Mouse (Mus musculus): ENCODE measurements around the gene Srsf4.

- no peak for TF ChIP-seq CHD2 (IDR thresholded peaks at IDR 0.05; ENCODE audit: low read depth, low read length)
- no peak for TF ChIP-seq MAFK (IDR thresholded peaks at IDR 0.05; ENCODE audit: insufficient read depth, low read depth, low read length)
- 0 out of 2 replicates have a peak, but pooled peaks have one; percentile 44 for TF ChIP-seq HCFC1 (IDR thresholded peaks at IDR 0.05; ENCODE audit: borderline replicate concordance, insufficient read depth, low read length)
- peak; percentile 82 for TF ChIP-seq ZC3H11A (IDR thresholded peaks at IDR 0.05; ENCODE audit: borderline replicate concordance, low read depth, low read length)
- no peak for TF ChIP-seq ZNF384 (IDR thresholded peaks at IDR 0.05; ENCODE audit: low read depth, low read length)
These were observed 35.4 kb upstream of the Srsf4 start, which contains the start of gene Ptpru for GRCm38 (mm10) chr4:131837872-131838524.

Data from ES-E14 (cell line).